Mouse (Mus musculus) heart, postnatal 0 days (tissue): Measurements from ENCODE around the gene Slc25a45.

ENCODE experiments used
- CTCF ChIP-seq: IDR thresholded peaks from 2 replicates; pipeline ENCODE4 v1.5.1; 2016; ENCODE audit warnings: antibody characterized with exemption, control low read depth, low read depth
- EP300 ChIP-seq: IDR thresholded peaks from 2 replicates; pipeline ENCODE4 v1.6.1; 2016; ENCODE audit warnings: antibody characterized with exemption, low read depth

GRCm38 (mm10) chr19:5893282-5894001 is 15.8 kb downstream of the Slc25a45 start:
- TF ChIP-seq CTCF: no peak
- TF ChIP-seq EP300: no peak
